Mouse (Mus musculus) MEL (cell line): Measurements from ENCODE around the gene Cirbp. TPM values are rescaled to one million over a fixed set of nuclear protein-coding genes. Genes with fewer than 3 reads are reported as not detected.

ENCODE experiments used
- DNase-seq: peaks from one replicate; pipeline ENCODE4 v3.0.0; 2011; ENCODE audit warnings: low read depth, low spot score
- H3K27ac ChIP-seq: 2 replicates; pipeline ENCODE4 v1.5.1; 2012; ENCODE audit warnings: low read depth, mild to moderate bottlenecking, control low read depth, low read length, moderate library complexity; ENCODE audit not compliant: control insufficient read depth
- H3K27me3 ChIP-seq, 2 experiments: fragments of 150-350 bp in 1 of 2; sonication (generic) in 1 of 2; 2 replicates each; pipeline ENCODE4 v1.6.1; 2012; ENCODE audit warnings: low read length in 2 of 2, mild to moderate bottlenecking in 2 of 2, improper control_type of control experiment in 1 of 2, moderate library complexity in 1 of 2; ENCODE audit not compliant: insufficient read depth in 2 of 2, control insufficient read depth in 1 of 2
- H3K36me3 ChIP-seq, 2 experiments: 2 replicates each; pipeline ENCODE4 v1.6.1; 2012 to 2014; ENCODE audit warnings: low read length in 2 of 2, improper control_type of control experiment in 1 of 2, inconsistent platforms in 1 of 2, mild to moderate bottlenecking in 1 of 2; ENCODE audit not compliant: insufficient read depth in 2 of 2, control insufficient read depth in 1 of 2
- H3K4me1 ChIP-seq, 2 experiments: fragments of 150-350 bp in 1 of 2; sonication (generic) in 1 of 2; 2 replicates each; pipeline ENCODE4 v1.6.1; 2012; ENCODE audit warnings: low read length in 2 of 2, improper control_type of control experiment in 1 of 2, mild to moderate bottlenecking in 1 of 2; ENCODE audit not compliant: insufficient read depth in 2 of 2, control insufficient read depth in 1 of 2
- H3K4me3 ChIP-seq, 2 experiments: fragments of 150-350 bp in 1 of 2; sonication (generic) in 1 of 2; 2 replicates each; pipeline ENCODE4 v1.5.1; 2012; ENCODE audit warnings: low read depth in 2 of 2, low read length in 2 of 2, mild to moderate bottlenecking in 2 of 2, moderate library complexity in 2 of 2, control low read depth in 1 of 2, improper control_type of control experiment in 1 of 2; ENCODE audit not compliant: control insufficient read depth in 1 of 2, insufficient read depth in 1 of 2
- H3K79me2 ChIP-seq: 2 replicates; pipeline ENCODE4 v1.6.1; 2012; ENCODE audit warnings: mild to moderate bottlenecking, low read length, moderate library complexity; ENCODE audit not compliant: control insufficient read depth, poor library complexity, insufficient read depth
- H3K9ac ChIP-seq: 2 replicates; pipeline ENCODE4 v1.6.1; 2012; ENCODE audit warnings: low read depth, mild to moderate bottlenecking, control low read depth, low read length, moderate library complexity; ENCODE audit not compliant: control insufficient read depth, poor library complexity, severe bottlenecking
- H3K9me3 ChIP-seq: fragments of 150-350 bp; sonication (generic); replicated peaks from 2 replicates; pipeline ENCODE4 v1.6.1; 2012; ENCODE audit warnings: mild to moderate bottlenecking, low read length, improper control_type of control experiment, moderate library complexity; ENCODE audit not compliant: insufficient read depth
- BHLHE40 ChIP-seq: IDR thresholded peaks from 2 replicates; pipeline ENCODE4 v1.6.1; 2012; ENCODE audit warnings: low read depth, mild to moderate bottlenecking, inconsistent platforms, low read length, improper control_type of control experiment, borderline replicate concordance
- CHD1 ChIP-seq: IDR thresholded peaks from 2 replicates; pipeline ENCODE4 v1.6.1; 2012; ENCODE audit warnings: low read depth, mild to moderate bottlenecking, inconsistent platforms, low read length, improper control_type of control experiment
- EP300 ChIP-seq, 2 experiments: IDR thresholded peaks; 2 replicates each; pipeline ENCODE4 v1.6.1; 2011; ENCODE audit warnings: improper control_type of control experiment in 2 of 2, low read length in 2 of 2, low read depth in 1 of 2, mild to moderate bottlenecking in 1 of 2
- GABPA ChIP-seq: IDR thresholded peaks from 2 replicates; pipeline ENCODE4 v1.6.1; 2012; ENCODE audit warnings: low read depth, mild to moderate bottlenecking, inconsistent platforms, low read length, improper control_type of control experiment, moderate library complexity
- HCFC1 ChIP-seq: IDR thresholded peaks from 2 replicates; pipeline ENCODE4 v1.6.1; 2012; ENCODE audit warnings: low read depth, mild to moderate bottlenecking, inconsistent platforms, low read length, improper control_type of control experiment, moderate library complexity
- KAT2A ChIP-seq: conservative IDR thresholded peaks from 2 replicates; pipeline ENCODE4 v1.6.1; 2012; ENCODE audit warnings: low read depth, low read length, improper control_type of control experiment, inconsistent platforms
- MAFK ChIP-seq: IDR thresholded peaks from 2 replicates; pipeline ENCODE4 v1.6.1; 2011; ENCODE audit warnings: low read depth, mild to moderate bottlenecking, low read length, improper control_type of control experiment, borderline replicate concordance
- MAX ChIP-seq: IDR thresholded peaks from 2 replicates; pipeline ENCODE4 v1.6.1; 2011; ENCODE audit warnings: low read length, improper control_type of control experiment
- MAZ ChIP-seq: IDR thresholded peaks from 2 replicates; pipeline ENCODE4 v1.6.1; 2012; ENCODE audit warnings: low read depth, mild to moderate bottlenecking, inconsistent platforms, low read length, improper control_type of control experiment
- MEF2A ChIP-seq: IDR thresholded peaks from 2 replicates; pipeline ENCODE4 v1.6.1; 2014; ENCODE audit warnings: low read depth, mild to moderate bottlenecking, inconsistent platforms, low read length, improper control_type of control experiment; ENCODE audit not compliant: poor library complexity, insufficient replicate concordance, severe bottlenecking; ENCODE audit errors: extremely low read depth
- MXI1 ChIP-seq: IDR thresholded peaks from 2 replicates; pipeline ENCODE4 v1.6.1; 2011; ENCODE audit warnings: mild to moderate bottlenecking, low read depth, low read length, improper control_type of control experiment
- MYB ChIP-seq: IDR thresholded peaks from 2 replicates; pipeline ENCODE4 v1.6.1; 2011; ENCODE audit warnings: mild to moderate bottlenecking, low read depth, low read length, improper control_type of control experiment
- NELFE ChIP-seq: IDR thresholded peaks from 2 replicates; pipeline ENCODE4 v1.6.1; 2011; ENCODE audit warnings: low read depth, low read length, improper control_type of control experiment
- NRF1 ChIP-seq: IDR thresholded peaks from 2 replicates; pipeline ENCODE4 v1.6.1; 2014; ENCODE audit warnings: low read depth, mild to moderate bottlenecking, inconsistent platforms, low read length, improper control_type of control experiment, moderate library complexity; ENCODE audit not compliant: poor library complexity, insufficient read depth, severe bottlenecking
- POLR2AphosphoS2 ChIP-seq: IDR thresholded peaks from 2 replicates; pipeline ENCODE4 v1.6.1; 2011; ENCODE audit warnings: low read length, improper control_type of control experiment
- TBP ChIP-seq: IDR thresholded peaks from 2 replicates; pipeline ENCODE4 v1.8.0; 2011; ENCODE audit warnings: low read depth, low read length, improper control_type of control experiment
- UBTF ChIP-seq: IDR thresholded peaks from 2 replicates; pipeline ENCODE4 v1.6.1; 2012; ENCODE audit warnings: low read depth, mild to moderate bottlenecking, inconsistent platforms, low read length, improper control_type of control experiment, moderate library complexity, borderline replicate concordance; ENCODE audit not compliant: insufficient read depth
- USF1 ChIP-seq: IDR thresholded peaks from 2 replicates; pipeline ENCODE4 v1.6.1; 2014; ENCODE audit warnings: low read depth, mild to moderate bottlenecking, inconsistent platforms, low read length, improper control_type of control experiment, moderate library complexity
- ZC3H11A ChIP-seq: IDR thresholded peaks from 2 replicates; pipeline ENCODE4 v1.6.1; 2012; ENCODE audit warnings: low read depth, mild to moderate bottlenecking, inconsistent platforms, low read length, improper control_type of control experiment
- polyA plus RNA-seq, 2 experiments: library from polyadenylated mRNA; stranded (reverse) in 1 of 2; unstranded in 1 of 2; fragments of >175 nt in 1 of 2; fragments of >200 nt in 1 of 2; gene quantifications; 2 replicates each; pipeline versions ENCODE4 v1.2.1 to v1.2.4; 2012; ENCODE audit warnings: low replicate concordance in 2 of 2, low read depth in 1 of 2; ENCODE audit not compliant: insufficient read length in 2 of 2, insufficient read depth in 1 of 2, missing spikeins in 1 of 2
- total RNA-seq: library from RNA; depleted of rRNA; stranded (reverse); fragments of 300-350 nt; gene quantifications from 2 replicates; pipeline ENCODE4 v1.2.3, GENCODE M21; 2012

Cirbp gene
- total and polyA plus RNA-seq, 3 experiments = 21.2 to 56.6 TPM; not detected in 1

DNA sequence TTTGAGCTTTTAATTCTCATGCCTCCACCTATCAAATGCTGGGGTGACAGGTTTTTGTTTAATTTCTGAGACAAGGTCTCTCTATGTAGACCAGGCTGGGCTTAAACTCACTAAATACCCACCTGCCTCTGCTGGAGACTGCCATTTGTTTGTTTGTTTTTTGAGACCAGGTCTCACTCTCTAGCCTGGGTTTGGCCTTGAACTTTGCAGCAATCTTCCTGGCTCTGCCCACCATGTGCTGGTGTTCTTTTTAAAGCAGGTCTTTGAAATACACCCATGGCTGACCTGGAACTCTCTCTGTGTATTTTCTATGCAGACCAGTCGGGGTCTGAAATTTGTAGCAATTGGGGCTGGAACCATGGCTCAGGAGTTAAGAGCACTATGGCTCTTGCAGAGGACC, 30.1 kb upstream of the Cirbp start:
- Histone ChIP-seq H3K9ac (no peak overlapping the region), H3K36me3 (peaks cover 0 to 8% of the 10 kb centered on the region in 2 experiments; a peak in 2 of 4 replicates), H3K27me3 (no peaks in the 10 kb centered on the region), H3K4me3 (no peak overlapping the region), H3K9me3 (no peaks in the 10 kb centered on the region), H3K79me2 (peaks cover 9% of the 10 kb centered on the region), H3K4me1 (peaks cover 0 to 14% of the 10 kb centered on the region in 2 experiments; a peak in 3 of 4 replicates), H3K27ac (no peak overlapping the region)
- no peak for DNase-seq
- TF ChIP-seq HCFC1 (no peak), ZC3H11A (no peak), MYB (no peak)

DNA sequence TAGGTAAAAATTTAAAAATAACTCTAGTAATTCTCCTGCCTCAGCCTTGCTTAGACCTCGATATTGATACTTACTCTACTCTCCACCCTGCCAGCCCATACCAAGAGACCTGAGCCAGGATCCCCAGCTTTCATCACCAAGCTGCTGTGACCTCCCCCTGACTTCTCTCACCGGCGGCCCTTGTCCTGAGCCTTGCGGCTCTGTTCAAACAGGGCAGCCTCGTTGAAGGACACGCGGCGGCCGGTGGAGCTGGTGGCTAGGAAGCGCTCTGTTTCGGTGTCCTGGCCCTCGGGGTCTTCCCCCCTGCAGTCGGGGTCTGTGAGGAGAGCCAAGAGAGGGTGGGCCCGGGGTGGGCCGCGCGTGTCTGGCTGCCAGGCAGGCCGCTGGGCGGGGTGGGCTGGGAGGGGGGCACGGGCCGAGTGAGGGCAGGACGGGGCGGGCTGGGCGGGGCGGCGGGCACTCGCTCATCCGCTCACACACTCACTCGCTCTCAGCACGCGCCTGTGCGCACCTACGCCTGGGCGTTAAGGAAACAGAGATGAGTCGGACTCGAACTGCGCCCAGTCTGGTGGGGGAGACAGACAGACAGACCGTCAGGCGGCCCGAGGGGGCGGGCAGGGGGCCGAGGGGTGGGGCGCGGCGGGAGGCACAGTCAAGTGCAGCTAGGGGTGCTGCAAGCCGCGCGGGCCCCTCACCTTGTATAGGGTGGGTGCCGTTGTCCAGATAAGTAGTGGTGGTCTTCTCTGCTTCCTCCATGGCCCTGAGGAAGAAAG, 29.4 kb upstream of the Cirbp start:
- Histone ChIP-seq H3K9me3 (no peaks in the 10 kb centered on the region), H3K27me3 (no peaks in the 10 kb centered on the region), H3K27ac (no peak overlapping the region), H3K36me3 (peaks cover 0 to 8% of the 10 kb centered on the region in 2 experiments; a peak in 2 of 4 replicates), H3K79me2 (peaks cover 9% of the 10 kb centered on the region), H3K9ac (no peak overlapping the region), H3K4me1 (peaks cover 0 to 14% of the 10 kb centered on the region in 2 experiments; a peak in 3 of 4 replicates)
- DNase-seq = no peak
- TF ChIP-seq MXI1 = no peak
- TF ChIP-seq NRF1 = no peak
- no peak for TF ChIP-seq USF1
- no peak for TF ChIP-seq POLR2AphosphoS2
- TF ChIP-seq TBP = no peak
- TF ChIP-seq EP300 (IDR thresholded peaks at IDR 0.05; ENCODE audit: low read depth in 1 of 2, low read length in 2 of 2) = no peak
- no peak for TF ChIP-seq CHD1
- TF ChIP-seq MEF2A = no peak
- TF ChIP-seq MYB = no peak
- no peak for TF ChIP-seq BHLHE40
- no peak for TF ChIP-seq MAX
- no peak for TF ChIP-seq KAT2A
- TF ChIP-seq MAZ = no peak
- no peak for TF ChIP-seq UBTF
- TF ChIP-seq GABPA = no peak
- no peak for TF ChIP-seq NELFE
- no peak for TF ChIP-seq MAFK
- TF ChIP-seq, all 39 proteins: peak for 0
- no peak overlapping the region for H3K4me3 ChIP-seq
